Mouse (Mus musculus) adrenal gland, postnatal 36 days (tissue): ENCODE results near the gene Specc1. TPM values are rescaled to one million over a fixed set of nuclear protein-coding genes. Genes with fewer than 3 reads are reported as not detected.

Experiments used
- DNase-seq, 2 experiments: peaks; one replicate each; pipeline ENCODE4 v3.0.0; 2021; ENCODE audit warnings: mixed read lengths in 1 of 2
- total RNA-seq, 2 experiments: library from RNA; stranded (reverse); gene quantifications; 2 replicates each; pipeline ENCODE4 v1.2.3; 2021

Gene Specc1
- total RNA-seq, 2 experiments from 2014 or later = 5.7 to 9.9 TPM

DNA sequence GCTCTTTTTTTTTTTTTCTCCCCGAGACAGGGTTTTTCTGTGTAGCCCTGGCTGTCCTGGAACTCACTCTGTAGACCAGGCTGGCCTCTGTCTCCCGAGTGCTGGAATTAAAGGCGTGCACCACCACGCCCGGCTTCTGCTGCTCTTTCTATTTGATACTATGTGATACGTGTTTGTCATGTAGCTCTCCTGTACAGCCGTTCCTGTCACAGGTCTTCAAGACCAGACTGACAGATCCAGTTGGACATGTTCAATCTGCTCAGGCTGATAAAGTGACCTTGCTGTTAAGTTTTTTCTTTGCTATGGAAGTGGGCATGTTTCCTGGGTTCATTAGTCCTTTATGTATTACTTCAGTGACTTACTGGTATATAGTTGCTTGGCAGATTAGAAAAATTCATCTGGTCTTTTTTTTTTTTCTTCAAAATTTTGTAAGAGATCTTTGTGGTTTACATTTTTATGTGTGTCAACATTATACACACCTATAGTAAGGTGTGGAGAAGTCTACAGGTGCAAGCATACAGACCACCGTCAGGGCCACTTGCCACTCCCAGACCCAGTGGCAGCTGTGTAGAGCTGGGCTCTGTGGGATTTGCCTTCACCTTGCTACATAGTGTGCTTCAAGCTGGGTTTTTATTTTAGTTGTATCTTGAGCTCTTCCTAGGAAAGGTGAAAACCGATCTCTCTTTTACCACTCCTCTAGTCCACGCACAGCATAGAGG is 221.0 kb downstream of the Specc1 start:
- DNase-seq = no peak

DNA sequence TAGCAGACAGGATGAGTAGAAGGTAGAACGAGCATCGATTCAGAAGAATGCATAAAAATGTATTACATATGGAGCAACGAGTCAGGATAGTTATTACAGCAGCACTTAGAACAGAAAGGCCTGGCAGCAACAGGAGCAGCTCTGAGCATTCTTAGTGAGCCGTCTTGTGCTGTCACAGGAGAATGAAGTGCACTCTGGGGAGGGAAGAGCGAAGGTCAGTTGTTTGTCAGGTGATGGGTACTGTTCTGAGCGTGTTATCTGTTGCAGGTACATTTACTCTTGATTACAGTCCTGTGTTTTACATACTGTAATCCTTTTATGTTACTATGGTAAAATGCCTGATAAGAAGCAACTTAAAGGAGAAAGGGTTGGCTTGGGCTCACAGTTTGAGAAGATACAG is 224.2 kb downstream of the Specc1 start:
- no peak for DNase-seq

DNA sequence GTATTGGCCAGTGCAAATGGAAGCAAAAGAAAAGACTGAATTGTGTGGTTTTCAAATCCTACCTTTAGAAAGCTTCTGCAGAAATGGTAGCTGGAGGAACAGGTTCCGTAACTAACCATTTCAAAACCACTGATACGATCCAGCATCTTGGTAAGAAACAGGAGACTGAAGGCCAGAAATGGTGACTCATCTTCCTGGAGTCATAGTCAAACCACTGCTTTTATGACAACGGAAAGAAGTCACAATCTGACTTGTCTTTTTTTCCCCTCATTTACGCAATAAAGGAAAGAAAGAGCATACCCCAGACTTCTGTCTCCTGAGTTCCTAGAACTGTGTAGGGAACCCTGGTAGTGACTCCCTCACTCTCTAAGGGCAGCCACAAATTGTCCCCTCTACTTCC is 228.3 kb downstream of the Specc1 start:
- DNase-seq = no peak

DNA sequence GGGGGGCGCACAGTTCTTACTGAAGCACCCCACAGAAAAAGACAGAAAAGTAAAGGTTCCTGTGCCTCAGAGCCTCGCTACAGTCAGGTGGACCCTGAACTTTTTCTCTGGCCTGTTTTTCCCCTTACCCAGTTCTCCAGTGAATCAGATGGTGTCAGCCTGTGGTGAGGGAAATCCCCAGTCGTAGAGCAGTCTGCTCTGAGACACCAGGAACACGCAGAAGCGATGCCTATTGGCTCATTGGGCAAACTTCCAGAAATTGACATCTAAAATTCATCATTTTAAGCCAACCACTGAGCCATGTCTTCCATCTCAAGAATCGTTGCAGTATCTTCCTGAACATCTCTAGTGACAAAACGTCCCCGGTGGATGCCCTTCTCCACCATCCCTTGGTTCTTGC is 230.5 kb downstream of the Specc1 start:
- DNase-seq = no peak

DNA sequence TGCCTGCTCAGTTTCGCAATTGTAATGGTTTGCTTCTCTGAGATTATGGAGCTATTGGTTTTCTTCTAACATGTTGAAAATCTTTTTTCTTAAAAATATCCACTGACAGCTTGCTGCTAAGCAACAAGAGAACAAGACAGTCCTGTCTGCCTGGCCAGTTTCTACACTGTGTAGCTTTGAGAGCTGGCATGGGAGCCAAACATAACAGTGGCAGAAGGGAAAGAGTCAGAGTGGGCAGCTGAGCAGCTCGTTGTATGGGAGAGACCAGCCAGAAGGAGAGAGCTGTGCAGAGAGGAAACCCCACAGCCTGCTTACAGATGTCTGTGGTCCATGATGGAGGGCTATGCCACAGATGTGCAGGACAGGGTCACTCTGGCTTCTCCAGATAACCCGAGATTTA is 235.5 kb downstream of the Specc1 start:
- DNase-seq = no peak

DNA sequence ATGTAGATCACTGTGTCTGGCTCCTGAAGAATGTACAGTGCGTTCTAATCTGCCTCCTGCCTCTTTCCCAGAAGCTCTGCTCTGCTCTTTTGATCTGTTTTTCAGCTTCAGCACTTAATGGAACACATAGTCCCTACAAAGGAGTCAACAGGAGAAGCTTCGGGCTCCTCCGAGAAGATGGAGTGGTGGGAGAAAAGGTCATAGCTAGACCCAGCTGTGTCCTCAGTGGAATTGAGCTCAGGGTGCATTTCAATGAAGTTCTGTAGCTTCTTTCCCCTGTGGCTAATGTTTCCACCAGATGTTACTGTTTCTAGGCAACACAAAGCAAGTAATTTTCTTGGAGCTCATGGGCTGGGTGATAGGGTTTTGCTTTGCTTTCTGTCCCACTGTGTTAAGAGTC is 236.6 kb downstream of the Specc1 start:
- DNase-seq = no peak

DNA sequence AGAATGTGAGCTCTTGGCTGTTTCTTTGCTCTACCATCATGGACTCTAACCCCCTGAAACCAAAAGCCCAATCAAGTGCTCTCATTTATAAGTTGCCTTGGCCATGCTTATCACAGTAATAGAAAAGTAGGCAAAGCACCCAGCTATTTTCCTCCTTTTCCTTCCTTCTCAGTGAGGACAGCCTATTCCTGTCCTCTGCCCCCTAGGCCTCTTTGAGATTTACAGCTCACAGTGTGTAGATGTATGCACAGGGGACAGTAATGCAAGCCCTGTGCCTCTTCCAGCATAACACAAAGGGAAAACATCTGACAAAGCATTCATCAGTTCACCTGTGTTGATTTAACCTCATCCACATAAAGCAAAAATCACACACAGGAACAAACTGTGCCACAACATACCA is 237.7 kb downstream of the Specc1 start:
- no peak for DNase-seq

DNA sequence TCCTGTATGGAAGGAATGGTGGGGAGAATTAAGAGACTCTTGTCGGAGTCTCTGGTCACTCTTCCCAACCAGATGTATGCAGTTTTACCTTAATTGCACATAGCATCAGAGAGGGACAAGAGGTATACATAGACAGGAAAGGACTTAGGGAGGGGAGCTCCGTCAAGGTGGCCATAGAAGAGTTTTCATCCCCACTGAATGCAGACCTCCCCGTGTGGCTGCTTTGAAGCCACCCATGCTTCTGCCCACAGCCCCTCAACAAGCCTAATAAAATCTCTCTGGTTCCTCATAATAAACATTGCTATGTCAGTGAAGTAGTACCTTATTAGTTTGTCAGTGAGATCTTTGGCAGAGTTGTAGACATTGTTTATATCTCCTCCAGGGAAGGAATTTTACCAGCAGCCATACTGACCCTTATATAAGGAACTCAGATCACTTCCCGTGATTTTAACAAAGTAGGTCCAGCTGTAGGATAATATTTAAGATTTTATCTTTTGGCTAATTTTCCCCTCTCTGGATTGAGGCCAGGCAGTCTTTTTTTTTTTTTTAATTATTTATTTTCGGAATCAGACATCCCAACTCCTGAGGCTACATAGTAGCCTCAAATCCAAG is 244.4 kb downstream of the Specc1 start:
- DNase-seq = no peak

DNA sequence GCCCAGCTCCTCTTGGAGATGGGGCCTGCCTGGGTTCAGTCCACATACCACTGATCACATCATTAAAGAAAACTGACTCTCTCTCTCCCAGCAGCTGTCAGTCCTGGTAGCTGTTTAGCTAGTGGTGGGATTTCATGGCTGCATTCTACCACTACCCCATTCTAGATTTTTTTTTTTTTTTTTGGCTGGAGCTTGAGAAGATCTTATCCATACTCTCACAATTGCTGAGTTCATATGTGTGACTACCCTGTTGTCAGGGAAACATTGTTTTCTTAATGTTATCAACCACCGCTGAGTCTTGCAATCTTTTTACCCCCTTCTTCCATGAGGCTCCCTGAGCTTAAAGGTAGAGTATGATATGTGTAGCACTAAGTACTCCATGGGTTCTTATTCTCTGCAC is 246.1 kb downstream of the Specc1 start:
- DNase-seq = no peak

DNA sequence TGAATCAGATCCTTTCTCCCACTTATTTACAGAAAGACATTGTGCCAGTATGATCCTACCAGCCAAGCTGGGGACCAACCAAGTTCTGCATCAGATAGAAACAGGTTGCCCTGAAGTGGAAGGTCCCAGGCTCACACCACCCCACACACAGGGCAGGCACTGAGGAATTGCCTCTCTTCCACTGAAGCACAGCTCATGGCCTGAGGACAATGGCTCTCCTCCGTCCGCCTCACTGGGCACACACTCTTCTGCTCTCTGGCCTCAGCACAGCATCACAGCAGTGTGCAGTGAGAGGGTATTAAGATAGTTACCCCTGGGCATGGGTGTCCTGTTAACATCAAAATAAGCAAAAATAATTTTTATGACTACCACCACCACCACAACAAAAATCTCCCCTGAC is 252.5 kb downstream of the Specc1 start:
- no peak for DNase-seq

DNA sequence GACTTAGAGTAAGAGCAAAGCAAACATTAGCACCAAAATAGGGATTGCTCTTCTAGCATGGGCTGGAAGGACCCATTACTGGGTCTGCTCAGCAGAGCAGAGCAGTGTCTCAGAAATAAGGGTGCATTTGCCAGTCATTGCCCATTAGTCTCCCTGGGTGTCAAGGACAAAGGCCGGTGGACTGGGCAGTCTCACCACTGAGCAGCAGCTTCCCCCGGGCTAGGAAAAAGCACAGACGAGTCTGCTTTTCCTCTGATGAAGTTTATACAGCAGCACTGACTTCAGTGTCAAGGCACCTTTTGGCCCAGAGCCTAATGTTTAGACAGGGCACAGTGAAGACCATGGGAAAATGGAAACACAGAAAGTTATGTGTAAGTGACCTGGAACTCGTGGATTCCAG is 253.3 kb downstream of the Specc1 start:
- peak; percentile 18 to 32 for DNase-seq

DNA sequence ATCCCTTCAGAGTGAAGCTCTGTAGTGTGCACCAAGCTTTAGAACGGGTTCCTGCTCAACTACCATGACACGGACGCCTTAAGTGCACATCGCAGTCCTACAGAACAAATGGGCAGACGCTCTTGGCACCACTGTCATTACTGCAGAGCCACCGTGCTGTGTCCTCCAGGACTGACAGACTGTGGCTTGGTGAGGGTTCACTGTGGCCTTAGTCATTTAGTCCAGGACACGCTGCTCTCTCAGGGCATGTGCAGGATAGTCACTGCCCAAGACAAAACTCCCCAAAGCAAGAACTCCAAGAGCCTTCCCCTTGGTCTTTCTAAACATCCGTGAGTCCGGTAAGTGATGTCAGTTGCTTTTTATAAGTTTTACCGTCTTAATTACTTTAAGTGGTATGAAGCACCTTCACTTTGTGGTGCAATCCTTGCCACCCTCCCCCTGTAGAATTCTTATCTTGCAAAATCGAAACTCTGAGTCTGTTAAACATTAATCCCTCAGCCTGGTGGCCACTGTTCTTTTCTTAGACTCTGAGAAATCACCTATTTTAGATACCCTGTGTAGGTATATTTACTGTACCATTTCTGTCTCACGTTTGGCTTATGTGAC is 256.9 kb downstream of the Specc1 start:
- DNase-seq = no peak

DNA sequence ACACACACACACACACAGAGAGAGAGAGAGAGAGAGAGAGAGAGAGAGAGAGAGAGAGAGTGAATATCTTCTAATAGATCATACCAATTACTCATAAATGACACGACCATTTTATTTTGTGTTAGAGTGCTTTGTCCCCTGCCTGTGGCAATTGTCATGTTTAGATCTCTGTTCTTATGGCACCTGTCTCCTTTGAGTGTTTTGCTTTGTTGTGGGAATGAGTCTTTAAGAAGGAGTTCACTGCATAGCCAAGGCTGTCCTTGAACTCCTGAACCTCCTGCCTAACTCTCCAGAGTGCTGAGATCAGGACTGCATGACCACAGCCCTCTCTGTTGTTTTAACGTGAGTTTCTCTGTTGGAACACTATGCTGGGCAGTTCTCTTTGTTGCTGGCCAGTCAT is 258.5 kb downstream of the Specc1 start:
- DNase-seq = no peak

DNA sequence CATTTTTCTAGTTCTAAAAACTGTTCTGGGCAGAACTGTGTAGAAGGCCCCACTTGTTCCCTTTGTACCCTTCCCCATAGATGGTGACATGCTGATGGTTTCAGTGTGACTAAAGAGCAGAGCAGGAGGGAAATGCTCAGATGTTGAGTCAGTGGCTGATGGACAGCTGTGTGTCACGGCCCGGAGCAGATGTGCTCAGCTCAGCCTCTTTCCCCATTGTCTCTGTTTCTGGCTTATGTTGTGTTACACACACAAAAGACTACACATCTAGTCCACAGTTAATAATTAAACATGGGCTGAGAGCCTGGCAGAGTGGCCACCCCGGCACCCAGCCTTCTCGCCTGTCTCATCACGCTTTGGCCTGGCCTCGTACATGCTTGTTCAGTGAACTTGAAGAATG is 261.2 kb downstream of the Specc1 start:
- DNase-seq = no peak

DNA sequence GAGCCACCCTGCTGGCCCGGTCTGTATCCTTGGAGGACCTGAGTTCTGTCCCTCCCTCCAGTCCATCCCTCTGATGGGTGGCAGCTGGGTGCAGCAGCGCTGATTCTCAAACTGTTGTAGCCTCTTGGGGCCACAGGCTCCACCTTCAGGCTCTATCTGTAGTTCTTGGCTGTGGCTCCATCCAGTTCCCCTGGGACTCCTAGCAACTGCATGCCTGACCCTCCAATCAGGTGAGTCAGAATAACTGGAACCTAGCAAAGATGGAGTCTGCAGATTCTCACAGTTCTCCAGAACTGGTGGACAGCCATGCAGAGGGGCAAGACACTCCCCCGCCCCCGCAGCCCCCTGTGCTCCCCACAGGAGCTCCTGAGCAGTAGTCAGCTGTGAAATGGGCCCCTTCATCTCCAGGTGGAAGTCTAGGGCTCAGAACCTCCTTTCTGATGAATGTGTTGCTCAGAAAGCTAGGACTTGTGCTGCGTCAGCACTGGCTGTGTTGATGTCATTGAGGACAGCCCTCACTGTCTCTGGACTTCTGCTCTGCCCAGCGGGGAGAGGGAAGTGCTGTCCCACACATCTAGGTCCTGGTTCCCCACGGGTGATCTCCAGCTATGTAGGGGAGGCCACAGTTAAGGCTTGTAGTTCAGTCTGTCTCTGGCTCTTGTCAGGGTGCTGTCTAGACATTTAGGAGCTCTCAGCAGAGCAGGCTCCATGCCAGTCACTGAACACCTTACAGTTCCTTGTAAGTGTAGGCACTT is 264.4 kb downstream of the Specc1 start:
- no peak for DNase-seq

DNA sequence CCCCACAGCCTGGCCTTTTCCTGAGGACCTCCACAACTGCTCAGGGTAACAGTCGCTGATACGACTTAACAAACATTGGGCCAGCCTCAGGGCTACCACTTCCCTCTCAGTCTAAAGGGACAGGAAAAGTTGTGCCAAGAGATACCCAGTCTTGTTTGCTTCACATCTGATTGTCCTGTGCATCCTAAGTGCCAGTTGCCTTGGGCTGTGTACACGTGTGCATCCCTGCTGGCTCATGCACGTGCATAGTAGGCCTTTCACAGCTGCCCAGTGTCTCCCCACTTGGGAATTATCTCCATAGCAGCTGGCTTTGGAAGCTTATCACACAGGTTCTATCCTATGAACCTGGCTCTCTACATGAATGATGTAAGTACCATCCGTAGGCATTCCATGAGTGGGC is 266.9 kb downstream of the Specc1 start:
- DNase-seq = no peak

DNA sequence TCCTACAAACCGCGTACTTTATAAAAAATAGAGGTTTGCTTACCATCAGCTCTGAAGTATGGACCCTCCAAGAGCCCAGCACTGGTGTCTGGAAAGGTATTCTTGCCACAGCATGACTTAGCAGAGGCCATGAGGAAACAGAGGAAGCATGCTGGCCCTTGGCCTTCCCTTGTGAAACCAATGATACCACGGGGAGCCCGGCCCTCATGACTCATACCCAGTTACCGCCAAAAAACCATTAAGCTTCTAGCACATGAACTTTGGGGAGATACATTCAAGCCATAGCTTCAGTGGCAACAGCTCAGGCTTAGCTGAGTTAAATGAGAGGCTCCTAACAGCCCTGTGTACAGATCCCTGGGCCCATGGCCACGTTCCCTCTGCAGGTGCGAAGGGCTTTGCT is 267.4 kb downstream of the Specc1 start:
- DNase-seq = peak; percentile 36 to 43

DNA sequence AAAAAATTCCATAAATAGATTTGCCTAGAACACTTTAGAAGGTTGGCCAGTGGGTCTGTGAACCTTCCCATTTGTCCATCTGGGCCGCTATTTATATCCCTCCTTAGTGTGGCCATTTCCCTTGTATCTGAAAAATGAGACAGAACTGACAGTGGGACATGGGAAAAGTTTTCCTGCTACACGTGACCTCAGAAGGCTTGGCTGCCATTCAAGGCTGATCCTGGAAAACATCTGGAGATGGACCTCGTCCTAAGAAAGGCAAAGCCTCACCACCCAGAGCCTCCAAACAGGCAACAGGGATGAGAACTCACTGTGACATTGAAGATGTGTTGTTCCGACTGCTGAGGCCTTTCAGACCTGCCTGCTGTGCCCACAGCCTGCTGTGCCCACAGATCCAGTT is 268.2 kb downstream of the Specc1 start:
- peak in 1 of 2 experiments; percentile 8 for DNase-seq

DNA sequence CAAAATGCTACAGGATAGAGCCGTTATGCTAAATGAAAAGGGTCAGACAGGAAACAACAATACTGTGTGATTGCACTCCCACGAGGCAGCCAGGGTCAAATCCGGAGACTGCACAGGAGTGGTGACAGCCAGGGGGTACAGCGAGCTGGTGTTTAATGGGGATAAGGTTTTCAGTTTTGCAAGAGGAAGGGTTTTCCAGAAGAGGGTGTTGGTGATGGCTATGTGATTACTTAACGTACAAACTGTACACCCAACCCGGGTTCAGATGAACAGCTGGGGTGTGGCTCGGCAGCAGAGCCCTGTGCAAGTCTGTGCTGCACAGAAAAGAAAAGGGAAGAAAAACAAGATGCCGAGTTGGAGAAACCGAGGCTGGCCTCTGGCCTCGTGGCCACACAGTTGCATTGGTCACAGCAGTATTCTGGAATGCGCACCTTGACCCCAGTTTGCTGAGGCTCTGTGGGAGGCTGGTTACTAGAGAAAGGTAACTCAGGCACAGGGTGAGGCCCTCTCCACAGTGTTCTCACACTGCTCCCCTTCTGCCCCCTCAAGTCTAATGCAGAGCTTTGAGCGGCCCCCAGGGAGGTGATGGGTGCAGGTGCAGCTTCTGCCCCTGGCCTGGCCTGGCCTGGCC is 284.2 kb downstream of the Specc1 start:
- DNase-seq = no peak

DNA sequence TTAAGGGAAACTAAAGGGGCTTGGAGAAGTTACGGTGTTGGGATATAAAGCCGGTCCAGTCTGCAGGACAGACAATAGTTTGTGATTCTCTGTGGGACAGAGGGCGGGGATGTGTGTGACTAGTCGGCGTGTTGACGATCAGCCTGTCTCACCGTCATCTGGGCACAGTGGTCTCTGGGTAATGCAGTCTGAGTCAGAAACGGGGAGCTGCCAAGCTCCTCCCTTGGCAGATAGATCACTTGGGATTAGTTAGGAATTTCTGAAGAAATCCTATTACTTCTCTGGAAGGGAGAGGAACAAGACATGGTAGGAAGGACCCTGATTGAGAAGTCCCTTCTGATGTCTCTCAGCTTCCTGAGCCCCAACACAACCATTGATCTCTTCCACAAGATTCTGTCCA is 287.3 kb downstream of the Specc1 start:
- no peak for DNase-seq

DNA sequence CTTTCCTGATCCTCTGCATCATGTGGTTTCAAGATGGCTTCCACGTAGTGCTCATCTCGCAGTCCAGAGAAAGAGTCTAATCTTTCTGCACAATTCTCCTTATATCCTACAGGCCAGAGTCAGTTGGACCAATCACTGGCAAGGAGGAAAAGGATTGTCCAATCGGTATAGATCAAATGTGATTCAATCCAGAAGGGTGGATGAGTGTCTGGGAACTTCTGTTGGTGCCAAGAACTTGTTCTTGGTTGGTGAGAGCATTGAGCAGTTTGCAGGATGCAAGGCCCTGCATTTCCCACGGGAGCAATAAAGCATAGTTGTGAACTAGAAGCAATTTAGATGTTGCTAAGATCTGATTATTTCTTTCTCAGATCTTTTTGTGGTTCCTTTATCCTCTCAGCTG is 287.9 kb downstream of the Specc1 start:
- no peak for DNase-seq

DNA sequence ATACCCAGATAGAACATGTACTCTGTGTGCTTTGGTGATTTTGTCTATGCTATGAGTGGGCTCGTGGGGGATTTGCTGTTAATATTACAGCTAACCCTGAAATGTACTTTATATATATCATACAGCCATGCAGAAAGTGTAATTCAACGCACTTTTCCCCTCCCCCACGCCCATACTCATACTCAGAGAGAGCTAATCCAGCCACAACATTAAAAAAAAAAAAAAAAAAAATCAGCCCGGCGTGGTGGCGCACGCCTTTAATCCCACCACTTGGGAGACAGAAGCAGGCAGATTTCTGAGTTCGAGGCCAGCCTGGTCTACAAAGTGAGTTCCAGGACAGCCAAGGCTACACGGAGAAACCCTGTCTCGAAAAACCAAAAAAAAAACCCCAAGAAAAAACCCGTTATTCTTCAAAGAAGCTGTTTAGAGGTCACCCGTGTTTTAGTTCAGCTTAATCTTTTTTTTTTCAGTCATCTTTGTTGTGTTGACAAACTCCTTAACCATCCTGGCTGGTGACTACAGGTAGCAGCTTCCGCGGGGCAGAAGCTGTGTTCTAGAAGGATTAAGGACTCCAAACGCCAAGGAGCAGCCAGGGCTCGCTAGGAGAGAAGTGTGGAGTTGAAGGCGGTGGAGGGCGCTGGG is 291.3 kb downstream of the Specc1 start:
- DNase-seq = no peak
